18 mouse cellular contexts compared by ENCODE assay signal in the genomic region with DNA sequence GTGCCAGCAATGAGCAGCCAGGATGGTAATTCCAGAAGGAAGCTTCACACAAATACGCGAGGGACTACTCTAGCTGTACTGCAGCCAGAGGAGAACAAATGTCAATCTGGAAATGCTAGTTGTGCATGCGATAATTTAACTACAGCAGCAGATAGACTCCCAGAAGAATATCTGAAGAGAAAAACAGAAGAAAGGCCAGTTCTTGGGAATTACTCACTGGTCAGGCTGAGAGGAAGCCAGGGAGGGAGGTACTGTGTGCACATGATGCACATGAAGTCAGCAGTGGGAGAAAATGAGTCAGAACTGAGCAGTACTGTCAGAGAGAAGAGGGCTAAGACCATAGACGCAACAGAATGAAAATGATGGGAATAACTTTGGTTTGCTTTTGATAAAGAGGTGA.
DNase-seq lines count a peak whose midpoint lies in the region; ATAC-seq and TF ChIP-seq lines count a peak whose summit lies in the region.
"Had no signal": no experiment of that assay in that cellular context is flagged by ENCODE, and none has a peak within 500 bp of the region (broad histone marks: within the 10 kb centered on the region; RNA-seq: fewer than 3 reads in every experiment).

No protein-coding gene starts in this region.

- no peaks in the 10 kb centered on the region for H3K4me1 ChIP-seq in heart, embryonic 10.5 days
- 0 out of 2 replicates have a peak, but pooled peaks cover 3% of the 10 kb centered on the region for H3K4me1 ChIP-seq in lung, postnatal 0 days (ENCODE audit: insufficient read depth, low read depth, low read length)
- H3K4me1 ChIP-seq: liver, embryonic 15.5 days had no signal

- no peak for TF ChIP-seq CTCF in lung, postnatal 0 days (IDR thresholded peaks at IDR 0.05)

- H3K9ac ChIP-seq in lung, postnatal 0 days (replicated peaks; ENCODE audit: low read depth) = no peak overlapping the region
- H3K9ac ChIP-seq: embryonic facial prominence, embryonic 12.5 days; forebrain, embryonic 15.5 days; hindbrain, embryonic 14.5 days; limb, embryonic 15.5 days; liver, embryonic 15.5 days had no signal

- DNase-seq in adrenal gland, postnatal 14 days = peak; percentile 17
- no peak for DNase-seq in adrenal gland, adult 18-20 months (ENCODE audit: low spot score in 2 of 2)
- peak; percentile 57 to 70 for DNase-seq in heart, adult 18-20 months
- no peak for DNase-seq in heart, embryonic 10.5 days (ENCODE audit: low spot score)
- peak; percentile 36 for DNase-seq in Muller cell, postnatal 12 days (ENCODE audit: inconsistent ontology term)
- DNase-seq in gastrocnemius, postnatal 25 days = peak; percentile 53
- DNase-seq in thymus, postnatal 14 days = no peak
- DNase-seq in lung, postnatal 0 days (ENCODE audit: low spot score) = no peak
- DNase-seq: cerebellum, adult 2 months; retina, postnatal 1 day; right cerebral cortex, postnatal 4 days had no signal

- no peak overlapping the region for H3K4me3 ChIP-seq in heart, embryonic 10.5 days
- no peak overlapping the region for H3K4me3 ChIP-seq in lung, postnatal 0 days (ENCODE audit: low read depth, low read length)
- H3K4me3 ChIP-seq: embryonic facial prominence, embryonic 12.5 days; forebrain, embryonic 15.5 days; limb, embryonic 15.5 days; liver, embryonic 15.5 days had no signal

- no peaks in the 10 kb centered on the region for H3K9me3 ChIP-seq in heart, embryonic 10.5 days
- no peaks in the 10 kb centered on the region for H3K9me3 ChIP-seq in lung, postnatal 0 days (ENCODE audit: low read length)
- H3K9me3 ChIP-seq: embryonic facial prominence, embryonic 12.5 days; forebrain, embryonic 15.5 days; limb, embryonic 15.5 days; liver, embryonic 15.5 days had no signal

- H3K36me3 ChIP-seq in heart, embryonic 10.5 days = no peaks in the 10 kb centered on the region
- H3K36me3 ChIP-seq in lung, postnatal 0 days (ENCODE audit: insufficient read depth, low read length) = no peaks in the 10 kb centered on the region
- H3K36me3 ChIP-seq: embryonic facial prominence, embryonic 12.5 days; forebrain, embryonic 15.5 days; limb, embryonic 15.5 days; liver, embryonic 15.5 days had no signal

- H3K4me2 ChIP-seq in lung, postnatal 0 days (replicated peaks; ENCODE audit: low read depth, low read length) = no peak overlapping the region
- H3K4me2 ChIP-seq: embryonic facial prominence, embryonic 12.5 days; forebrain, embryonic 15.5 days; hindbrain, embryonic 14.5 days; limb, embryonic 15.5 days; liver, embryonic 15.5 days; midbrain, embryonic 11.5 days had no signal

- H3K27ac ChIP-seq in heart, embryonic 10.5 days = no peak overlapping the region
- no peak overlapping the region for H3K27ac ChIP-seq in lung, postnatal 0 days (ENCODE audit: low read length)
- H3K27ac ChIP-seq: embryonic facial prominence, embryonic 12.5 days; forebrain, embryonic 15.5 days; hindbrain, embryonic 14.5 days; limb, embryonic 15.5 days; liver, embryonic 15.5 days; stomach, postnatal 0 days had no signal

- no peak for ATAC-seq in lung, postnatal 0 days
- ATAC-seq: forebrain, embryonic 15.5 days had no signal

- TF ChIP-seq EP300 in lung, postnatal 0 days (IDR thresholded peaks at IDR 0.05) = no peak

- H3K27me3 ChIP-seq in heart, embryonic 10.5 days (ENCODE audit: insufficient read depth, poor library complexity, severe bottlenecking) = no peaks in the 10 kb centered on the region
- H3K27me3 ChIP-seq in lung, postnatal 0 days (replicated peaks; ENCODE audit: insufficient read depth, low read length) = no peaks in the 10 kb centered on the region
- H3K27me3 ChIP-seq: embryonic facial prominence, embryonic 12.5 days; forebrain, embryonic 15.5 days; limb, embryonic 15.5 days; liver, embryonic 15.5 days had no signal

- 87% methylated on average over 4 of the region's 4 CpGs for WGBS in heart, embryonic 10.5 days
- WGBS in lung, postnatal 0 days = 92% methylated on average over 4 of the region's 4 CpGs

Comparison
In these comparisons a context has a peak if more than half of its experiments do, and no peak if none do; other contexts are left out.
1. DNase-seq: peak in adrenal gland, postnatal 14 days (single experiment), heart, adult 18-20 months (2 of 2), Muller cell, postnatal 12 days (single experiment) and gastrocnemius, postnatal 25 days (single experiment); none in adrenal gland, adult 18-20 months (0 of 2), heart, embryonic 10.5 days (single experiment), thymus, postnatal 14 days (single experiment) and lung, postnatal 0 days (single experiment).